Mouse (Mus musculus) layer of hippocampus, adult 2 months (tissue): ENCODE measurements at regions not wholly inside any gene's neighbourhood (a gene's known extent, or its start where the extent isn't known, plus 50 kb on each side); places are given as distances from the start of the nearest gene placed in this dataset.

Experiments used
- DNase-seq, 2 experiments: peaks; one replicate each; pipeline ENCODE4 v3.0.0; 2022; ENCODE audit warnings: low spot score in 2 of 2
- H3K27ac ChIP-seq: fragments of 200-600 bp; 2 replicates; pipeline ENCODE4 v1.8.1; 2022
- H3K4me3 ChIP-seq: fragments of 200-600 bp; 2 replicates; pipeline ENCODE4 v1.8.1; 2022; ENCODE audit warnings: mild to moderate bottlenecking
- CTCF ChIP-seq: fragments of 200-600 bp; conservative IDR thresholded peaks from 2 replicates; pipeline ENCODE4 v1.8.1; 2022; ENCODE audit warnings: antibody characterized with exemption, mild to moderate bottlenecking, moderate library complexity

- TF ChIP-seq CTCF = no peak
- no peak overlapping the region for H3K27ac ChIP-seq
- no peak for DNase-seq
- no peak overlapping the region for H3K4me3 ChIP-seq
Measured at GRCm38 (mm10) chr10:66817876-66818275, 278.0 kb upstream of the Jmjd1c start.

DNA sequence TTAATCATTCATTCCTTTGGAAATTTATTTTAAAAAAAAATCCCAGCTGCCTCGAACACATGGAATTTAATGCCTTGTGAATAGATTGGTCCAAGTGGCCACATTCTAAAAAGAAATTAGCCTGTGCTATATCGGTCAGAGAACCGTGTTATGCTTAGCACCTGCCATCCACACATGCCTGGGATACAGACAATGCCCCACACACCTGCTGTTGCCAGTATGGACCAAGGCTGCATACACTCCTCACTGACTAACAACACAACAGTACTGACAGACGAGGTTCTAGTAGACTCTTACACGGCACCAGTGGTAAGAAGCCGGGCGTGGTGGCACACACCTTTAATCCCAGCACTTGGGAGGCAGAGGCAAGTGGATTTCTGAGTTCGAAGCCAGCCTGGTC is 276.4 kb upstream of the Jmjd1c start:
- Histone ChIP-seq H3K27ac (no peak overlapping the region), H3K4me3 (no peak overlapping the region)
- no peak for DNase-seq
- TF ChIP-seq CTCF = no peak

- no peak for TF ChIP-seq CTCF
- DNase-seq = no peak
Measured at GRCm38 (mm10) chr10:66825737-66826136, 270.2 kb upstream of the Jmjd1c start.

GRCm38 (mm10) chr10:66826327-66826726 is 269.6 kb upstream of the Jmjd1c start:
- H3K4me3 ChIP-seq = no peak overlapping the region
- no peak for TF ChIP-seq CTCF
- DNase-seq = no peak
- no peak overlapping the region for H3K27ac ChIP-seq

More at GRCm38 (mm10) chr10:66825737-66826136, 270.2 kb upstream of the Jmjd1c start:
- Histone ChIP-seq H3K27ac (no peak overlapping the region), H3K4me3 (no peak overlapping the region)

- no peak for DNase-seq
- Histone ChIP-seq H3K27ac (no peak overlapping the region), H3K4me3 (no peak overlapping the region)
- peak; percentile 23; the same call in 1 of the 2 replicates for TF ChIP-seq CTCF
Measured at GRCm38 (mm10) chr10:66834974-66835373, 261.0 kb upstream of the Jmjd1c start.

- no peak overlapping the region for H3K27ac ChIP-seq
Measured at GRCm38 (mm10) chr10:66839058-66839457, 256.9 kb upstream of the Jmjd1c start.

DNA sequence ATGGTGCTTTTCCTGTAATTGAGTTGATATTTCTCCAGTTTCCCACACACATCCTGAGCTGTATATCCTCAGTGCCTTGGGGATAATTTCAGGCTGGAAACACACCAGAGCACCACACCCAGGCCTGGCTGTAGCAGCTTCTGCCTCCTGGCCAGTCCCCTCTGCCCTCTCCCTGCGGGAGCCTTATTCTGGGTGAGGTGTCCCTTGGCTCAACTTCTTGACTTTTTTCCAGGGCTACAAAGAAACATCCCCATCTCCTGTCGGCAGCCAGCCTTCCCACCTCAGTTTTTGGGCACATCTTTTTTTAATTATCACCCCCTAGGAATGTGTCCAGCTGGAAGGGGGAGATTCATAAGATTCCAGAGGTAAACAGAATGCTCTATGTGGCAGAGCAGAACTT is 252.7 kb upstream of the Jmjd1c start:
- TF ChIP-seq CTCF = no peak
- DNase-seq = no peak
- Histone ChIP-seq H3K27ac (no peak overlapping the region), H3K4me3 (no peak overlapping the region)

More at GRCm38 (mm10) chr10:66839058-66839457, 256.9 kb upstream of the Jmjd1c start:
- DNase-seq = no peak
- no peak overlapping the region for H3K4me3 ChIP-seq
- no peak for TF ChIP-seq CTCF

DNA sequence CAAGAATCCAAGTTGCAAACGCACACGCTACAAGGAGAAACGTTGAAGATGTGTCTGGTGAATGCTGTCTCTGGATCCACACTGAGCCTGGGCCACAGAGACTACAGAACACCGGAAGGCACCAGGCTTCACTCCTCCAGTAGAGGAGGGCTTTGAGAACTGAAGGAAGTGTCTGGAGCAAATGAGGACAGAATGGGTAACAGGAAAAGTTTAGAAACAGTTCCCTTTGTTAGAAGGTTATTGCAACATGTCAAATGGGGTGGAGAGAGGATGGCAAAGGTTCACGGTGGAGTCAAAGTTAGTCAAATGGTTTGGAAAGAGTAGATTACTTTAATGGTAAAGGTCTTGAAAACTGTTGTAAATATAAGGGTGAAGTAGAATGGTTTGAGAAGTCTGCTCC is 247.1 kb upstream of the Jmjd1c start:
- no peak for TF ChIP-seq CTCF

GRCm38 (mm10) chr10:66849681-66850080 is 246.2 kb upstream of the Jmjd1c start:
- Histone ChIP-seq H3K27ac (no peak overlapping the region), H3K4me3 (no peak overlapping the region)
- DNase-seq = no peak
- no peak for TF ChIP-seq CTCF

More for the DNA sequence above, 247.1 kb upstream of the Jmjd1c start:
- no peak for DNase-seq
- Histone ChIP-seq H3K27ac (no peak overlapping the region), H3K4me3 (no peak overlapping the region)

- TF ChIP-seq CTCF = no peak
- Histone ChIP-seq H3K4me3 (no peak overlapping the region), H3K27ac (no peak overlapping the region)
- no peak for DNase-seq
Measured at GRCm38 (mm10) chr10:66850972-66851478, 244.9 kb upstream of the Jmjd1c start.

DNA sequence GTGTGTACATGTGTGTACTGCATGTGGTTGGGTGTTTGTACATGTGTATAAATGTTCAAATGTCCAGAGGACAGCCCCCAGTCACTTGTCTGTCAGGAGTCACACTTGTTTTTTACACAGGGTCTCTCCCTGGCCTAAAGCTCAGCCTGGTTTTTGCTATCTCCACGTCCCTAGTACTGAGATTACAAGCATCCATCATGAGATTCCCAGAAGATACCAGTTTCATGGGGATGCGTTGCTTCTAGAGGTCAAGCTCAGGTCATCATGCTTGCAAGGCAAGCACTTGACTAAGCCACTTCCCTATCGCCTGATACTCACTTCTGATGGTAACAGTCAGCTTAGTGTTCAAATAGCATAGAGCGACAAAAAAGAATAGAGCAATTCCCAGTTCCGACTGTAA is 244.1 kb upstream of the Jmjd1c start:
- H3K27ac ChIP-seq = no peak overlapping the region
- no peak for TF ChIP-seq CTCF
- H3K4me3 ChIP-seq = no peak overlapping the region
- DNase-seq = no peak

GRCm38 (mm10) chr10:66852708-66853107 is 243.2 kb upstream of the Jmjd1c start:
- DNase-seq = no peak
- Histone ChIP-seq H3K4me3 (peak overlapping the region; percentile 43), H3K27ac (no peak overlapping the region)
- no peak for TF ChIP-seq CTCF

GRCm38 (mm10) chr10:66853258-66853657 is 242.7 kb upstream of the Jmjd1c start:
- peak; percentile 91 for TF ChIP-seq CTCF
- H3K27ac ChIP-seq = peak overlapping the region; percentile 68
- peak overlapping the region; percentile 43 for H3K4me3 ChIP-seq
- peak; percentile 81 to 94 for DNase-seq

GRCm38 (mm10) chr10:66854895-66855294 is 241.0 kb upstream of the Jmjd1c start:
- DNase-seq = no peak
- Histone ChIP-seq H3K27ac (no peak overlapping the region), H3K4me3 (no peak overlapping the region)
- no peak for TF ChIP-seq CTCF

GRCm38 (mm10) chr10:66857330-66857729 is 238.6 kb upstream of the Jmjd1c start:
- H3K4me3 ChIP-seq = no peak overlapping the region
- no peak for DNase-seq
- TF ChIP-seq CTCF = no peak
- no peak overlapping the region for H3K27ac ChIP-seq
